Mouse (Mus musculus) myocyte (in vitro differentiated cells): Measurements from ENCODE around the gene Ptpn9. TPM values are rescaled to one million over a fixed set of nuclear protein-coding genes. Genes with fewer than 3 reads are reported as not detected.

Experiments used
- H3K27me3 ChIP-seq: one replicate; pipeline ENCODE4 v1.6.1; 2011; ENCODE audit not compliant: control insufficient read depth, insufficient read depth, insufficient read length
- H3K36me3 ChIP-seq: one replicate; pipeline ENCODE4 v1.6.1; 2011; ENCODE audit not compliant: control insufficient read depth, insufficient read depth
- H3K4me2 ChIP-seq: one replicate; pipeline ENCODE4 v1.6.1; 2011; ENCODE audit warnings: low read depth, control low read depth
- H3K4me3 ChIP-seq: one replicate; pipeline ENCODE4 v1.5.1; 2011; ENCODE audit warnings: mild to moderate bottlenecking, control low read depth, moderate library complexity
- H3K79me2 ChIP-seq: one replicate; pipeline ENCODE4 v1.6.1; 2011; ENCODE audit not compliant: control insufficient read depth, insufficient read depth
- H3ac ChIP-seq: one replicate; pipeline ENCODE4 v1.6.1; 2011; ENCODE audit not compliant: control insufficient read depth, insufficient read length
- CEBPB ChIP-seq: IDR thresholded peaks from 2 replicates; pipeline ENCODE4 v1.6.1; 2011; ENCODE audit warnings: mild to moderate bottlenecking, moderate library complexity; ENCODE audit not compliant: poor library complexity, insufficient read depth, severe bottlenecking
- E2F4 ChIP-seq: IDR thresholded peaks from one replicate; pipeline ENCODE4 v1.6.1; 2011; ENCODE audit warnings: mild to moderate bottlenecking, control low read depth, moderate library complexity; ENCODE audit not compliant: insufficient read depth
- MAX ChIP-seq: IDR thresholded peaks from one replicate; pipeline ENCODE4 v1.6.1; 2011; ENCODE audit warnings: low read depth, mild to moderate bottlenecking, control low read depth
- MYOD1 ChIP-seq, 3 experiments: IDR thresholded peaks; one replicate each; pipeline ENCODE4 v1.6.1; 2011; ENCODE audit warnings: control low read depth in 2 of 3, low read depth in 2 of 3, mild to moderate bottlenecking in 2 of 3, moderate library complexity in 1 of 3; ENCODE audit not compliant: insufficient read length in 2 of 3, control insufficient read depth in 1 of 3
- MYOG ChIP-seq, 3 experiments: IDR thresholded peaks; one replicate each; pipeline ENCODE4 v1.6.1; 2011; ENCODE audit warnings: control low read depth in 2 of 3, low read depth in 2 of 3, mild to moderate bottlenecking in 2 of 3; ENCODE audit not compliant: insufficient read length in 2 of 3, control insufficient read depth in 1 of 3, insufficient read depth in 1 of 3
- POLR2A ChIP-seq: IDR thresholded peaks from one replicate; pipeline ENCODE4 v1.6.1; 2011; ENCODE audit warnings: low read depth, mild to moderate bottlenecking, control low read depth, moderate library complexity; ENCODE audit not compliant: insufficient read length
- POLR2AphosphoS2 ChIP-seq: IDR thresholded peaks from one replicate; pipeline ENCODE4 v1.6.1; 2011; ENCODE audit warnings: low read depth, control low read depth; ENCODE audit not compliant: insufficient read length
- REST ChIP-seq: IDR thresholded peaks from one replicate; pipeline ENCODE4 v1.6.1; 2011; ENCODE audit warnings: mild to moderate bottlenecking, control low read depth, moderate library complexity; ENCODE audit not compliant: insufficient read depth, insufficient read length
- SRF ChIP-seq: IDR thresholded peaks from one replicate; pipeline ENCODE4 v1.6.1; 2011; ENCODE audit warnings: low read depth; ENCODE audit not compliant: control insufficient read depth, insufficient read length
- TCF12 ChIP-seq: IDR thresholded peaks from one replicate; pipeline ENCODE4 v1.6.1; 2011; ENCODE audit warnings: mild to moderate bottlenecking, control low read depth; ENCODE audit not compliant: poor library complexity, insufficient read depth, severe bottlenecking
- TCF3 ChIP-seq: IDR thresholded peaks from one replicate; pipeline ENCODE4 v1.6.1; 2011; ENCODE audit warnings: low read depth, control low read depth; ENCODE audit not compliant: insufficient read length
- USF1 ChIP-seq: IDR thresholded peaks from one replicate; pipeline ENCODE4 v1.6.1; 2011; ENCODE audit warnings: low read depth, mild to moderate bottlenecking, control low read depth, moderate library complexity
- polyA plus RNA-seq: library from polyadenylated mRNA; unstranded; fragments of >200 nt; fragmentation: generic; extraction: Trizol; gene quantifications from one replicate; pipeline ENCODE4 v1.2.1, GENCODE M21; 2012; ENCODE audit warnings: missing spikeins

The Ptpn9 gene
- polyA plus RNA-seq, 1 experiment = 16.1 TPM

DNA sequence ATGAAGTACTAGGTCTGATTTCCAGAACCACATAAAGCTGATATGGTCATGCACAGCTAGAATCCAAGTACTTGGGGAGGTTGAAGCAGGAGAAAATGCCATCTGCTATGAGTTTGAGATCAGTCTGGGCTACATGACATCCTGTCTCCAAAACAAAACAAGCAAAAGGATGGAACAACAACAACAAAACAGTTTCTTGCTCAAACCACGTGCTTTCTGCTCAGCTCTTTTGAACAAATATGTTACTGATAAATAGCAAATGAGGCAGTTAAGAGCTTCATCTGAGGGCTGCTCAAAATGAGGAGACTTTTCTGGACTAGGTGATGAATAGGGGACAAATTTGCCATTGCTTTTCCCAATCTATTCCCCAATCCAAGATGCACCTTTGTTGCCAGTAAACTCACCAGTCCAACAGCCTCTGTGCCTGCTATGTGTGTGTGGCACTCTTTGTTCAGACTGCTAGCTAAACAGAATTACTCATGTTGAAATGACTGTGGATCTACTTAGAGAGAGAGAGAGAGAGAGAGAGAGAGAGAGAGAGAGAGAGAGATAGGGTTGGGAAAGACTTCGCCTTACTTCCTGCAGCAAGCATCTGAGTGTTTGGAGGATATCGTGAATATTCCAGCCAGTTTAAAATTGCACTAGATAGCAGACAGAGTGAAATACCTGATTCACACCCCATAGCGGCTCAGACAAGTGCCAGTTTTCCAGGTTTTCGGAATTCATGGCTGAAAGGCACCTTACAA is 76.2 kb downstream of the Ptpn9 start:
- TF ChIP-seq CEBPB (no peak), MYOD1 (IDR thresholded peaks at IDR 0.05; ENCODE audit: control insufficient read depth in 1 of 3, insufficient read length in 2 of 3, low read depth in 2 of 3) (no peak), E2F4 (no peak), TCF3 (no peak), USF1 (no peak), SRF (no peak), TCF12 (no peak), POLR2AphosphoS2 (no peak), MYOG (IDR thresholded peaks at IDR 0.05; ENCODE audit: control insufficient read depth in 1 of 3, insufficient read depth in 1 of 3, insufficient read length in 2 of 3, low read depth in 2 of 3) (no peak), REST (no peak), POLR2A (no peak), MAX (no peak)
- peak overlapping the region; percentile 78 for H3K4me3 ChIP-seq
- H3ac ChIP-seq = no peak overlapping the region

GRCm38 (mm10) chr9:57071801-57072351 is 77.2 kb downstream of the Ptpn9 start, which contains the start of gene Sin3a:
Gene Sin3a (plus strand): TSS chr9:57072040.
- TF ChIP-seq USF1 (no peak), SRF (no peak), E2F4 (no peak)
- H3ac ChIP-seq = peak within 1 kb of the TSS; percentile 89
- peak within 1 kb of the TSS; percentile 78 for H3K4me3 ChIP-seq
- H3K36me3 ChIP-seq = no peaks in the 10 kb centered on the region
- peak within 1 kb of the TSS; percentile 76 for H3K4me2 ChIP-seq
- no peaks in the 10 kb centered on the region for H3K27me3 ChIP-seq
- no peaks in the 10 kb centered on the region for H3K79me2 ChIP-seq

More for the DNA sequence above, 76.2 kb downstream of the Ptpn9 start:
- no peaks in the 10 kb centered on the region for H3K79me2 ChIP-seq
- H3K4me2 ChIP-seq = peak overlapping the region; percentile 76
- H3K27me3 ChIP-seq = no peaks in the 10 kb centered on the region
- no peaks in the 10 kb centered on the region for H3K36me3 ChIP-seq

- peak overlapping the region; percentile 76 for H3K4me2 ChIP-seq
- no peaks in the 10 kb centered on the region for H3K36me3 ChIP-seq
- H3K79me2 ChIP-seq = peaks cover 5% of the 10 kb centered on the region
- no peak for TF ChIP-seq POLR2AphosphoS2
- TF ChIP-seq MYOG (IDR thresholded peaks at IDR 0.05; ENCODE audit: control insufficient read depth in 1 of 3, insufficient read depth in 1 of 3, insufficient read length in 2 of 3, low read depth in 2 of 3) = no peak
- TF ChIP-seq REST = no peak
- no peak for TF ChIP-seq TCF12
- TF ChIP-seq E2F4 = no peak
- no peak for TF ChIP-seq CEBPB
- no peak for TF ChIP-seq MYOD1 (IDR thresholded peaks at IDR 0.05; ENCODE audit: control insufficient read depth in 1 of 3, insufficient read length in 2 of 3, low read depth in 2 of 3)
- no peak for TF ChIP-seq MAX
- TF ChIP-seq POLR2A = no peak
- no peak for TF ChIP-seq TCF3
- TF ChIP-seq USF1 = no peak
- no peak for TF ChIP-seq SRF
- peak overlapping the region; percentile 89 for H3ac ChIP-seq
- H3K27me3 ChIP-seq = no peaks in the 10 kb centered on the region
- H3K4me3 ChIP-seq = peak overlapping the region; percentile 78
These were observed 77.8 kb downstream of the Ptpn9 start for GRCm38 (mm10) chr9:57072526-57072988.

DNA sequence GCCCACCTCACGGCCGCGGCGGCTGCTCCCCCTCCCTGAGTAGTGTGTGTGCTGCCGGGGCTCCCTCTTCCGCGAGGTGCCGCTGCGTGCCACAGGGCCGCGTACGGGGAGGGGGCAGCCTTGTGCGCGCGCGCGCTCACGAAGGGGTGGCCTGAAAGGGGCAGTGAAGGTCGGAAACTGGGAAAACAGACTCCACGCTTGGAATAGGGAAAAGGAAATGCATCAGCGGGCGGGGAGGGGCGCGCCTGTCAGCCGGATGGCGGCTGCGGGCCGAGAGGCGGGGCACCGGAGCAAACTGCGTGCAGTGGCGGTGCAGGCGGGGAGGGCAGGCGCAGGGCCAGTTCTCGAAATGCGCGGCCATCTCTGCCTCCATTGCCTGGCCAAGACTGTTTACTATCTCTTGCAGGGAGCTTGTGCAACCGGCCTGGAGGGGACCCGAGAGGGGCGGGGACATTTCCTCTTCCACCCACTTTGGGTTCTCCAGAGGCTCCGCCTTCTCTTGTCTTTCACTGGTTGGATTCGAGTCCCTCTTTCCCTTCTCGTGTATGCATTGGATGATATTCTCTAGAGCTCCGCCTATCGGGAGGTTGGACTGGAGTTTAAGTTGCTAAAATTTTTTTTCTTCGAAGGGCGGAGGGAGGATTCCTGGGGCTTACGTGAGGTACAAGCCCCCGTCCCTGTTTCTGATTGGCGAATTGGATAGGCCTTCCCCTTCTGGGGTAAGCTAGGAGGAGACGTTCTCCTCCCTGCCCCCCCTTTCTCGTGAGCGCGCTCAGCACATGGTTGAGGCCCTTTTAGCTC is 78.5 kb downstream of the Ptpn9 start:
- peaks cover 11% of the 10 kb centered on the region for H3K79me2 ChIP-seq
- H3ac ChIP-seq = peak overlapping the region; percentile 89
- no peaks in the 10 kb centered on the region for H3K27me3 ChIP-seq
- H3K4me2 ChIP-seq = peak overlapping the region; percentile 76
- no peaks in the 10 kb centered on the region for H3K36me3 ChIP-seq
- TF ChIP-seq MYOG (IDR thresholded peaks at IDR 0.05; ENCODE audit: control insufficient read depth in 1 of 3, insufficient read depth in 1 of 3, insufficient read length in 2 of 3, low read depth in 2 of 3) = peak in 1 of 3 experiments; percentile 10
- peak; percentile 85 for TF ChIP-seq MAX
- TF ChIP-seq POLR2A = peak; percentile 69
- TF ChIP-seq POLR2AphosphoS2 = peak; percentile 55
- TF ChIP-seq CEBPB = peak; percentile 77
- no peak for TF ChIP-seq E2F4
- TF ChIP-seq SRF = no peak
- H3K4me3 ChIP-seq = peak overlapping the region; percentile 78

- Histone ChIP-seq H3K4me3 (peak overlapping the region; percentile 78), H3K79me2 (peaks cover 16% of the 10 kb centered on the region), H3K36me3 (no peaks in the 10 kb centered on the region), H3K4me2 (peak overlapping the region; percentile 99), H3K27me3 (no peaks in the 10 kb centered on the region), H3ac (peak overlapping the region; percentile 10)
- peak; percentile 61 for TF ChIP-seq E2F4
- TF ChIP-seq POLR2AphosphoS2 = peak; percentile 66
- TF ChIP-seq POLR2A = peak; percentile 64
- no peak for TF ChIP-seq MAX
These were observed 79.0 kb downstream of the Ptpn9 start for GRCm38 (mm10) chr9:57073790-57074094.
